Mouse (Mus musculus): ENCODE measurements at regions not wholly inside any gene's neighbourhood (a gene's known extent, or its start where the extent isn't known, plus 50 kb on each side); places are given as distances from the start of the nearest gene placed in this dataset.

DNA sequence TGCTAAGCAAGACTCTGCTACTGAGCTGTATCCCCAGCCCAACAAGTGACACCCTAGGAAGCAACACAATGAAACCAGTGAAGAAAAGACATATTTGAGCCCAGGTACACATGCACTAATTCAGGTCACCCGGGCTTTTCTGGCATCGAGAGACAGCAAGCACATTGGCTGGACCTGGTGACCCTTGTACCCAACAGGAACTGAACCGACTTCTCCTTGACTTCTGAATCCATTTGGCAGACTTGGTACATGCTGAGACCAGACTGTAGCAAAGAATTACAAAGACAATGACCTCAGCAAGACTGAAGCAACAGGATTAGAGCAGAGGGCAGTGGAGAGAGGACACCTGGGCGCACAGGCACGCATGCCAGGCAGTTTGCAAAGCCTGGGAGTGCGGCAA, 79.1 kb downstream of the Sema4f start:
- DNase-seq (ENCODE audit: extremely low spot score in 1 of 2, low spot score in 1 of 2): no peak

- no peak for DNase-seq (ENCODE audit: extremely low spot score in 1 of 2, low spot score in 1 of 2)
Measured at GRCm38 (mm10) chr6:82856218-82856617, 82.0 kb upstream of the Hk2 start.

- DNase-seq (ENCODE audit: extremely low spot score in 1 of 2, low spot score in 1 of 2): no peak
Measured at GRCm38 (mm10) chr6:82855401-82855800, 81.1 kb upstream of the Hk2 start.

GRCm38 (mm10) chr6:82854780-82855179, 80.5 kb upstream of the Hk2 start:
- DNase-seq (ENCODE audit: extremely low spot score in 1 of 2, low spot score in 1 of 2): no peak

GRCm38 (mm10) chr6:82854338-82854737, 80.1 kb upstream of the Hk2 start:
- DNase-seq (ENCODE audit: extremely low spot score in 1 of 2, low spot score in 1 of 2): no peak

- DNase-seq (ENCODE audit: extremely low spot score in 1 of 2, low spot score in 1 of 2): peak in 1 of 2 experiments; percentile 22
Measured at GRCm38 (mm10) chr6:82853076-82853475, 78.8 kb upstream of the Hk2 start.

- DNase-seq (ENCODE audit: extremely low spot score in 1 of 2, low spot score in 1 of 2): no peak
Measured at GRCm38 (mm10) chr6:82850556-82850955, 76.3 kb upstream of the Hk2 start.

DNA sequence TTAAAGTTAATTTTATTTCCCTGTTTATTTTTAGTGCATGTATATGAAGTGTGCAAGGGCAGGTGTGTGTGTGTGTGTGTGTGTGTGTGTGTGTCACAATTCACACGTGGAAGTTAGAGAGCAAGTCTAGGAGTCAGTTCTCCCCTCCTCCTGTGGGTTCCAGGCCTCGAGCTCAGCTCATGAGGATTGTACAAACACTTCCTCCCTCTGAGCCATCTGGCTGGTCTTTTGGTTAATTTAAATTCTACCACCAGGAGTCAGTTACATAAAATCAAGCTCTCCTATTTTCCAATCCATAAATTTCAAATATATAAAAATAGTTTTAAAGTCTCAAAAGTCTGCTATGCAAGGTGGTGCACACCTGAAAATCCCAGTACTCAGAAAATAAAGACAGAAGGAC, 73.3 kb upstream of the Hk2 start:
- DNase-seq (ENCODE audit: extremely low spot score in 1 of 2, low spot score in 1 of 2): peak; percentile 44 to 61

GRCm38 (mm10) chr6:82846587-82847150, 72.4 kb upstream of the Hk2 start:
- no peak for DNase-seq (ENCODE audit: extremely low spot score in 1 of 2, low spot score in 1 of 2)

DNA sequence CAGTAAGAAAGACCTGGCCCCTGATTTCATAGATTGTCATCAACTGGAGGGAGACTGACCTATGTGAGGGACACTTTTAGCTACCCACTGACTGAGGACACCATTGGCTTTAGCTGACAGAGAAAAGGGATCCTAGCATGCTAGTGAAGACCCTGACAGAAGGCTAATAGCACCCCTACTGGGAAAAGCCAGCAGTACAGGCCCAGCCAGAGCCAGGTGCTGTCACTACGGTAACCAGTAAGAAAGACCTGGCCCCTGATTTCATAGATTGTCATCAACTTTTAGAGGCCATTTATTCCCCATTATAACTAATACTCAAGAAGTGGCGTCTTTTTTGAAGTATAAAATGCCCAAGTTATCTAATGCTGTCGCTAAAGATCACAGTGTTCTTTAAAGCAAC, 70.2 kb upstream of the Hk2 start:
- DNase-seq (ENCODE audit: extremely low spot score in 1 of 2, low spot score in 1 of 2): no peak

DNA sequence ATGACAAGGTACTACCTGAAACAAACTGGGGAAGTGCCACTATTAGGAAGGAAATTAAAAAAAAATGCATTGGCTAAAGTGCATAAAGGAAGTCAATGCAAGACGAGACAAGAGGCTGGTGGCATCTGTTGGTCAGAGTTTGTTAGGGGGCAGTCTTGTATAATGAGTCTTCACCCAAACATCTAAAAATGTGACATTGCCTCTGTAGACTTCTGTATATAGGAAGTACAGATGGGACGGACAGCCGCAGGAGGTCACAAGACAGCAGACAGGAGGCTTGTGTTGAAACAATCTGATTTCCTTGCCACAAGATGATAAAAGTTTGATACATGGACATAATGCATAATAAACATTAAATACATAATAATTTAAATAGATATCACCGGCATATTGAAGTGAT, 69.6 kb upstream of the Hk2 start:
- no peak for DNase-seq (ENCODE audit: extremely low spot score in 1 of 2, low spot score in 1 of 2)

DNA sequence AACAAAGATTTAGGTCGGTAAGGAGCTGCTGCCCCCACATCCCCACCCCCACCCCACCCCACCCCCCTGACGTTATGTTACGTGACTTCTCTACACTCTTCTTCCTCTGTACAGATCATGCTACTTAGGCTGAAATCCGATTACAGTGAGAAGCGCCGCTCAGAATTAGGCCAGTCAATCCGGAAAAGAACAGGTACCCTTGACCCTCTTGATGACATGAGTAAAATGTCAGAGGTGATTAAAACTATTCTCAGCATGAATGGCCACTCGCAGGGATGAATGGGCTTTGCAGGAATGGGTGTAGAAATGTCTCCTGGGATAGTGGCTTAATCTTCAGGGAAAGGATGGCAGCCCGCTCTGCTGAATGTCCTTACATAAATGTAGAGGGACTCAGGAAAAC, 63.0 kb upstream of the Hk2 start:
- DNase-seq (ENCODE audit: extremely low spot score in 1 of 2, low spot score in 1 of 2): no peak

DNA sequence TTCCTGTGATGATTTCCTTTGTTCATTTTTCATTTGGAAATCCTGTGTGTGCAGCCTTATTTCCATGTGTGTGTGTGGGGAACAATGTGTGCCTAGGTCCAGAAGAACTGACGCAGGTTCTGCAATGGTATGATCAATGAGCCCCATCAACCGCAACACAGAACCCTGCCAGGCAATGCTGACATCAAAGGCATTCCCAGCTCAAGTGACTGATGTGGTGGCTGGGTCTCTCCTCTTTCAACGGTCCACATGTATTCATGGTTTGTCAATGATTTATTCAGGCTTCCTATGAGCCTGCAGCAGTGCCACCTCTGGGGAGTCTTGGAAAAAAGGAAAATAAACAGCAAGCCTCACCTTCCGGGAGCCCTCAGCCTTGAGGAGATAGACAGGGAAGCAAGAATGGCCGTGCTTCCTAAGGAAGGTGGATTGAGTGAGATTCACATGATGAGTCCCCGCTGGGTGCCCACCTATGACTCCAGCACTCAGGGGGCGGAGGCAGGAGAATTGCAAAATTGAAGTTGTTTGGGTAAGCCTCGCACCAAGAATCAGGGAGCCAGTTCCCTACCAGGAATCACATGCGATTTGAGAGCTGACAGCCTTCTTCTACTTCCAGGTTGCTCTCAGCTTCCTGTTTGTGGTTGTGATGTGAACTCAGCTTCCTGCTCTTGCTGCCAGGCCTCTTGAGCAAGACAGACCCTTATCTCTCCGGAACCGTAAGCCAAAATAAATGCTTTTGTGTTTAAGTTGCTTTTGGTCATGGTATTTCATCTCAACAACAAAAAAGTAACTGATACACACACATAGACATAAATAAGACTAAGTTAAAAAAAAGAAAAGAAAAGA, 61.2 kb upstream of the Hk2 start:
- DNase-seq (ENCODE audit: extremely low spot score in 1 of 2, low spot score in 1 of 2): no peak

GRCm38 (mm10) chr6:82833867-82834266, 59.6 kb upstream of the Hk2 start:
- DNase-seq (ENCODE audit: extremely low spot score in 1 of 2, low spot score in 1 of 2): no peak

- DNase-seq (ENCODE audit: extremely low spot score in 1 of 2, low spot score in 1 of 2): no peak
Measured at GRCm38 (mm10) chr6:82831211-82831610, 57.0 kb upstream of the Hk2 start.

DNA sequence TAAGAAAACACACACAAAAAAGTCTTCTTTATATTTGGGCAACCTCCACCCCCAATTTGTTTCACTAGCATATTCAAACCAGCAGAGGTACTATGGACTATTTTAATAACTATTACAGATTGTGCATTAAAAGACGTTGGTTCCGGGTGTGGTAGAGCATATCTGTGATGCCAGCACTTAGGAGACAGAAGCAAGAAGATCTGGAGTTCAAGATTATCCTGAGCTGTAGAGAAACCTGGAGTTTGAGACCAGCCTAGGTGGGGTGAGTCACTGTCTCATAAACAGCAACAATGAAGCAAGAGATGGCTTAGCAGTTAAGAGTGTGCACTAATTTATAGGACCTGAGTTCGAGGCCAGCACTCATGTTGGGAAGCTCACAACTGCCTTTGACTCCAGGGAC, 50.4 kb upstream of the Hk2 start:
- no peak for DNase-seq (ENCODE audit: extremely low spot score in 1 of 2, low spot score in 1 of 2)

DNA sequence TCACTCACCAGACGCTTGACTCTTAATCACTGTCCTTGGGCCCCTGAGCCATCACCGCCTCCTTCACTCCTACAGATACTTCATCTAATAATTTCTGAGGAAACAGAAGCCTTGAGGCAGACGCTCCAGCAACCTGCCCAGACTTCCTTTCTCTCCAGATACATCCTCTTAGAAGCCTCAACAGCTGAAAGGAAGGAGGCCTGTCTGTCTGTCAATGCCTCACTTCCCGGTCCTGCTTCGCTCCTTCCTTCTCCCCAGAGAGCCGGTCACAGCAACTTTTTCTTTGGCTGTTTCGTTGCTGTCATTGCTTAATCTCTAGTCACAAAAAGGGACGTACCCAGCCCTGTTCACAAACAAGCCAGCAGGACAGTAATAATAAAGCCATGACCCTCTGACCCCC, 50.0 kb upstream of the Hk2 start:
- DNase-seq (ENCODE audit: extremely low spot score in 1 of 2, low spot score in 1 of 2): no peak

Measured in frontal cortex, adult 2 months (tissue).